Mouse (Mus musculus) intestine, postnatal 0 days (tissue): ENCODE data around the gene Hoxb7. TPM values are rescaled to one million over a fixed set of nuclear protein-coding genes. Genes with fewer than 3 reads are reported as not detected.

Source experiments
- ATAC-seq: fragments of 200-750 bp; cut with Nextera tagmentation; 2 replicates; pipeline ENCODE4 v1.8.0; 2017; ENCODE audit warnings: mild to moderate bottlenecking, moderate TSS enrichment, moderate library complexity
- H3K27ac ChIP-seq: fragments of 300-500 bp; sonication (generic); 2 replicates; pipeline ENCODE4 v1.5.1; 2014; ENCODE audit warnings: mild to moderate bottlenecking, low read depth, low read length, moderate library complexity
- H3K27me3 ChIP-seq: fragments of 300-500 bp; sonication (generic); replicated peaks from 2 replicates; pipeline ENCODE4 v1.6.1; 2014; ENCODE audit warnings: low read length, mixed read lengths; ENCODE audit not compliant: control insufficient read depth, insufficient read depth
- H3K36me3 ChIP-seq: fragments of 300-500 bp; sonication (generic); 2 replicates; pipeline ENCODE4 v1.6.1; 2014; ENCODE audit warnings: mild to moderate bottlenecking, moderate library complexity; ENCODE audit not compliant: control insufficient read depth, insufficient read depth
- H3K4me1 ChIP-seq: fragments of 300-500 bp; sonication (generic); replicated peaks from 2 replicates; pipeline ENCODE4 v1.6.1; 2014; ENCODE audit warnings: antibody characterized with exemption, low read length, mixed read lengths; ENCODE audit not compliant: control insufficient read depth, insufficient read depth
- H3K4me2 ChIP-seq: fragments of 300-500 bp; sonication (generic); replicated peaks from 2 replicates; pipeline ENCODE4 v1.6.1; 2014; ENCODE audit warnings: low read depth, mild to moderate bottlenecking, moderate library complexity
- H3K4me3 ChIP-seq: fragments of 300-500 bp; sonication (generic); 2 replicates; pipeline ENCODE4 v1.5.1; 2014; ENCODE audit warnings: low read depth, low read length
- H3K9ac ChIP-seq: fragments of 300-500 bp; sonication (generic); 2 replicates; pipeline ENCODE4 v1.6.1; 2014; ENCODE audit warnings: mild to moderate bottlenecking, low read depth, low read length
- H3K9me3 ChIP-seq: fragments of 300-500 bp; sonication (generic); 2 replicates; pipeline ENCODE4 v1.6.1; 2016; ENCODE audit warnings: mixed run types; ENCODE audit not compliant: control insufficient read depth
- CTCF ChIP-seq: sonication (generic); IDR thresholded peaks from 2 replicates; pipeline ENCODE4 v1.5.1; 2016; ENCODE audit warnings: low read depth, mild to moderate bottlenecking, control low read depth, antibody characterized with exemption, moderate library complexity
- WGBS: fragments of 180-500 bp; shearing (Covaris S2); extraction: QIAGEN DNeasy Blood & Tissue Kit; methylation state at CpG from one replicate; pipeline ENCODE4 v1.1.7; 2014; 5-methylcytosine and 5-hydroxymethylcytosine counted together
- polyA plus RNA-seq: library from polyadenylated mRNA; unstranded; fragments of >200 nt; fragmentation: Nextera tagmentation; extraction: Ambion mirVana; gene quantifications from 2 replicates; pipeline ENCODE4 v1.2.1, GENCODE M21; 2015

Gene Hoxb7
- polyA plus RNA-seq, 1 experiment from 2014 or later: 8.5 TPM

- Histone ChIP-seq H3K27me3 (peaks cover 50% of the 10 kb centered on the region; the same call in 1 of the 2 replicates), H3K9ac (peak overlapping the region; percentile 27; the same call in 1 of the 2 replicates), H3K9me3 (no peaks in the 10 kb centered on the region), H3K4me1 (no peaks in the 10 kb centered on the region), H3K36me3 (no peaks in the 10 kb centered on the region), H3K27ac (no peak overlapping the region), H3K4me3 (peak overlapping the region; percentile 59; the same call in 1 of the 2 replicates), H3K4me2 (peak overlapping the region; percentile 83)
- no peak for ATAC-seq
- TF ChIP-seq CTCF: no peak
- 18% methylated on average over 18 of the region's 18 CpGs for WGBS
These were observed 30.5 kb downstream of the Hoxb7 start for GRCm38 (mm10) chr11:96316696-96317607.

GRCm38 (mm10) chr11:96317608-96318367 is 31.4 kb downstream of the Hoxb7 start, which contains the start of gene Hoxb4:
TSS of gene Hoxb4 (plus strand) at chr11:96318267.
- no peak for ATAC-seq
- WGBS: 16% methylated on average over 28 of the region's 28 CpGs
- no peaks in the 10 kb centered on the region for H3K4me1 ChIP-seq

GRCm38 (mm10) chr11:96318368-96319070 is 32.1 kb downstream of the Hoxb7 start:
- peak overlapping the region; percentile 94 for H3K27ac ChIP-seq
- peak overlapping the region; percentile 59 for H3K4me3 ChIP-seq
- peaks cover 37% of the 10 kb centered on the region; the same call in 1 of the 2 replicates for H3K27me3 ChIP-seq
- H3K4me1 ChIP-seq: no peaks in the 10 kb centered on the region
- no peaks in the 10 kb centered on the region for H3K36me3 ChIP-seq
- under 1% methylated on average over 35 of the region's 45 CpGs for WGBS
- no peak for TF ChIP-seq CTCF
- peak; percentile 60 for ATAC-seq
- peak overlapping the region; percentile 83 for H3K4me2 ChIP-seq
- no peaks in the 10 kb centered on the region for H3K9me3 ChIP-seq
- peak overlapping the region; percentile 69 for H3K9ac ChIP-seq

More at GRCm38 (mm10) chr11:96317608-96318367, 31.4 kb downstream of the Hoxb7 start, which contains the start of gene Hoxb4:
- Histone ChIP-seq H3K36me3 (no peaks in the 10 kb centered on the region), H3K4me2 (peak within 1 kb of the TSS; percentile 83), H3K9me3 (no peaks in the 10 kb centered on the region), H3K4me3 (peak within 1 kb of the TSS; percentile 59), H3K27me3 (peaks cover 43% of the 10 kb centered on the region; the same call in 1 of the 2 replicates), H3K9ac (peak within 1 kb of the TSS; percentile 69), H3K27ac (peak within 1 kb of the TSS; percentile 94)
- no peak for TF ChIP-seq CTCF

GRCm38 (mm10) chr11:96319071-96319902 is 32.9 kb downstream of the Hoxb7 start:
- Histone ChIP-seq H3K27me3 (peaks cover 29% of the 10 kb centered on the region; the same call in 1 of the 2 replicates), H3K9me3 (no peaks in the 10 kb centered on the region), H3K4me2 (peak overlapping the region; percentile 83), H3K4me3 (peak overlapping the region; percentile 59), H3K9ac (peak overlapping the region; percentile 69), H3K36me3 (no peaks in the 10 kb centered on the region), H3K27ac (peak overlapping the region; percentile 94), H3K4me1 (no peaks in the 10 kb centered on the region)
- WGBS: under 1% methylated on average over 29 of the region's 34 CpGs
- peak; percentile 26 for ATAC-seq
- TF ChIP-seq CTCF: no peak

- no peak for TF ChIP-seq CTCF
- peak overlapping the region; percentile 94 for H3K27ac ChIP-seq
- H3K4me3 ChIP-seq: peak overlapping the region; percentile 59
- peak overlapping the region; percentile 83 for H3K4me2 ChIP-seq
- H3K9ac ChIP-seq: peak overlapping the region; percentile 69
- peaks cover 28% of the 10 kb centered on the region; the same call in 1 of the 2 replicates for H3K27me3 ChIP-seq
- H3K9me3 ChIP-seq: no peaks in the 10 kb centered on the region
- WGBS: 2% methylated on average over 29 of the region's 29 CpGs
- H3K4me1 ChIP-seq: no peaks in the 10 kb centered on the region
- ATAC-seq: no peak
- H3K36me3 ChIP-seq: no peaks in the 10 kb centered on the region
These were observed 33.5 kb downstream of the Hoxb7 start for GRCm38 (mm10) chr11:96319910-96320309.
